In genomic region chr1:192443998-192444657, GRCm38 (mm10) we compare ENCODE assay signal across 8 mouse cellular contexts.
DNase-seq lines count a peak whose midpoint lies in the region; ATAC-seq and TF ChIP-seq lines count a peak whose summit lies in the region.

No protein-coding gene starts in this region.

- WGBS in heart, embryonic 15.5 days: 66% methylated on average over 20 of the region's 20 CpGs
- 65% methylated on average over 20 of the region's 20 CpGs for WGBS in limb, embryonic 14.5 days
- 71% methylated on average over 20 of the region's 20 CpGs for WGBS in heart, embryonic 10.5 days

- no peaks in the 10 kb centered on the region for H3K9me3 ChIP-seq in heart, embryonic 15.5 days (replicated peaks)
- H3K9me3 ChIP-seq in limb, embryonic 14.5 days (ENCODE audit: control insufficient read depth, low read length): no peaks in the 10 kb centered on the region
- H3K9me3 ChIP-seq in heart, embryonic 10.5 days: no peaks in the 10 kb centered on the region

- H3K27me3 ChIP-seq in heart, embryonic 15.5 days: 0 out of 2 replicates have a peak, but pooled peaks cover 4% of the 10 kb centered on the region
- no peaks in the 10 kb centered on the region for H3K27me3 ChIP-seq in limb, embryonic 14.5 days (ENCODE audit: control insufficient read depth, insufficient read depth, low read length)
- 0 out of 2 replicates have a peak, but pooled peaks cover 2% of the 10 kb centered on the region for H3K27me3 ChIP-seq in heart, embryonic 10.5 days (ENCODE audit: insufficient read depth, poor library complexity, severe bottlenecking)

- ATAC-seq in heart, embryonic 15.5 days (replicated peaks; ENCODE audit: insufficient number of reproducible peaks, insufficient read depth, low FRiP score, low read depth): no peak
- ATAC-seq in limb, embryonic 14.5 days (ENCODE audit: low FRiP score, low read depth): peak; percentile 18; the same call in 1 of the 2 replicates

- TF ChIP-seq POLR2A in cortical plate, adult 2 months (IDR thresholded peaks at IDR 0.05; ENCODE audit: extremely low read depth, insufficient read depth, low read length): no peak
- no peak for TF ChIP-seq POLR2A in limb, embryonic 14.5 days (IDR thresholded peaks at IDR 0.05; ENCODE audit: borderline replicate concordance, extremely low read depth, insufficient read depth, insufficient read length)

- no peak overlapping the region for H3K4me3 ChIP-seq in heart, embryonic 15.5 days
- H3K4me3 ChIP-seq in cortical plate, adult 2 months (ENCODE audit: insufficient read depth, low read length): no peak overlapping the region
- no peak overlapping the region for H3K4me3 ChIP-seq in limb, embryonic 14.5 days (replicated peaks; ENCODE audit: low read length)
- H3K4me3 ChIP-seq in heart, embryonic 10.5 days: no peak overlapping the region

- no peak overlapping the region for H3K9ac ChIP-seq in heart, embryonic 15.5 days
- H3K9ac ChIP-seq in limb, embryonic 14.5 days (ENCODE audit: low read depth, low read length, severe bottlenecking): no peak overlapping the region

- H3K4me1 ChIP-seq in heart, embryonic 15.5 days (replicated peaks): peaks cover 12% of the 10 kb centered on the region
- peaks cover 14% of the 10 kb centered on the region for H3K4me1 ChIP-seq in cortical plate, adult 2 months (ENCODE audit: control insufficient read depth, insufficient read depth, low read length)
- peaks cover 14% of the 10 kb centered on the region for H3K4me1 ChIP-seq in limb, embryonic 14.5 days (ENCODE audit: control insufficient read depth, insufficient read depth, low read length)
- no peaks in the 10 kb centered on the region for H3K4me1 ChIP-seq in heart, embryonic 10.5 days

- peak overlapping the region; percentile 16 for H3K27ac ChIP-seq in heart, embryonic 15.5 days
- peak overlapping the region; percentile 24; the same call in 1 of the 2 replicates for H3K27ac ChIP-seq in cortical plate, adult 2 months (ENCODE audit: insufficient read depth, low read length)
- peak overlapping the region; percentile 63 for H3K27ac ChIP-seq in limb, embryonic 14.5 days (replicated peaks; ENCODE audit: low read depth, low read length)
- no peak overlapping the region for H3K27ac ChIP-seq in heart, embryonic 10.5 days

- no peak for DNase-seq in heart, adult 9 months (ENCODE audit: low spot score in 2 of 2)
- DNase-seq in ES-CJ7 (ENCODE audit: low read depth, low spot score): peak; percentile 69
- no peak for DNase-seq in limb, embryonic 14.5 days (ENCODE audit: low spot score)
- peak; percentile 44 for DNase-seq in testis, postnatal 10 days (ENCODE audit: low spot score)
- no peak for DNase-seq in spleen, adult 12 weeks (ENCODE audit: low spot score)
- DNase-seq in heart, embryonic 10.5 days (ENCODE audit: low spot score): no peak

- no peak overlapping the region for H3K4me2 ChIP-seq in heart, embryonic 15.5 days
- H3K4me2 ChIP-seq in limb, embryonic 14.5 days (replicated peaks; ENCODE audit: low read depth, low read length, severe bottlenecking): no peak overlapping the region; the same call in 1 of the 2 replicates

- no peaks in the 10 kb centered on the region for H3K36me3 ChIP-seq in heart, embryonic 15.5 days
- no peaks in the 10 kb centered on the region for H3K36me3 ChIP-seq in limb, embryonic 14.5 days (ENCODE audit: control insufficient read depth, insufficient read depth, low read length)
- H3K36me3 ChIP-seq in heart, embryonic 10.5 days: no peaks in the 10 kb centered on the region

- TF ChIP-seq CTCF in cortical plate, adult 2 months (IDR thresholded peaks at IDR 0.05; ENCODE audit: extremely low read depth, insufficient read depth, low read length): peak; percentile 24

Comparison
In these comparisons a context has a peak if more than half of its experiments do, and no peak if none do; other contexts are left out.
1. DNase-seq: peak in ES-CJ7 (single experiment) and testis, postnatal 10 days (single experiment); none in heart, adult 9 months (0 of 2), limb, embryonic 14.5 days (single experiment), spleen, adult 12 weeks (single experiment) and heart, embryonic 10.5 days (single experiment).